Mouse (Mus musculus) midbrain, embryonic 13.5 days (tissue): ENCODE results near the gene Pdgfb. TPM values are rescaled to one million over a fixed set of nuclear protein-coding genes. Genes with fewer than 3 reads are reported as not detected.

Experiments used
- ATAC-seq: fragments of 200-750 bp; cut with Nextera tagmentation; 2 replicates; pipeline ENCODE4 v1.8.0; 2017; ENCODE audit warnings: mild to moderate bottlenecking, moderate TSS enrichment, moderate library complexity
- H3K27ac ChIP-seq: fragments of 300-500 bp; sonication (generic); 2 replicates; pipeline ENCODE4 v1.5.1; 2015; ENCODE audit warnings: inconsistent platforms, mild to moderate bottlenecking, moderate library complexity
- H3K27me3 ChIP-seq: fragments of 300-500 bp; sonication (generic); 2 replicates; pipeline ENCODE4 v1.6.1; 2015; ENCODE audit warnings: mild to moderate bottlenecking, inconsistent platforms
- H3K36me3 ChIP-seq: fragments of 300-500 bp; sonication (generic); 2 replicates; pipeline ENCODE4 v1.6.1; 2015; ENCODE audit warnings: mild to moderate bottlenecking, inconsistent platforms
- H3K4me1 ChIP-seq: fragments of 300-500 bp; sonication (generic); replicated peaks from 2 replicates; pipeline ENCODE4 v1.6.1; 2015; ENCODE audit warnings: inconsistent platforms
- H3K4me2 ChIP-seq: fragments of 300-500 bp; sonication (generic); replicated peaks from 2 replicates; pipeline ENCODE4 v1.6.1; 2015; ENCODE audit warnings: moderate library complexity, mild to moderate bottlenecking, inconsistent platforms
- H3K4me3 ChIP-seq: fragments of 300-500 bp; sonication (generic); replicated peaks from 2 replicates; pipeline ENCODE4 v1.5.1; 2015; ENCODE audit warnings: mild to moderate bottlenecking, inconsistent platforms
- H3K9ac ChIP-seq: fragments of 300-500 bp; sonication (generic); replicated peaks from 2 replicates; pipeline ENCODE4 v1.6.1; 2015; ENCODE audit warnings: mild to moderate bottlenecking, inconsistent platforms
- H3K9me3 ChIP-seq: fragments of 300-500 bp; sonication (generic); 2 replicates; pipeline ENCODE4 v1.6.1; 2016; ENCODE audit warnings: mild to moderate bottlenecking, inconsistent platforms
- WGBS: fragments of 180-500 bp; shearing (Covaris S2); methylation state at CpG from one replicate; pipeline ENCODE4 v1.1.7; 2015; 5-methylcytosine and 5-hydroxymethylcytosine counted together
- polyA plus RNA-seq: library from polyadenylated mRNA; unstranded; fragments of >200 nt; fragmentation: Nextera tagmentation; extraction: Ambion mirVana; gene quantifications from 2 replicates; pipeline ENCODE4 v1.2.1, GENCODE M21; 2015

The Pdgfb gene
- polyA plus RNA-seq, 1 experiment from 2014 or later = 2.3 TPM

DNA sequence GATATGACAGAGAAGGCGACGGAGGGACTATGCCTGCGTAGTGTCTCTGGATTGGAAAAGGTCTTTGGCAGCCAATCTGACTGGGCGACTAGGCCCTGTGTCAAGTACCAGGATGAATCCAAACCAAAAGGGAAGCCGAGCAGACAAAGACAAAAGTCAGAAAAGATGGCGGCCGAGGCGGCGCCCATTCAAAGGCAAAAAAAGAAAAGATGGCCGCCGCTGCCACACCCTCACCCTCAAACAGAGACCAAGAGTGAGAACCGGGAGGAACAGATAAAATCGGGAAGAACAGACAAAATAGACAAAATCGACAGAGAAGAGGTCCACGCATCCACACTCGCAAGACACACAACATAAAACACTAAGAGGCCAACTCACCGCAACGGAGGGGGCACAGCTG, 44.3 kb downstream of the Pdgfb start:
- H3K9me3 ChIP-seq = no peaks in the 10 kb centered on the region
- no peaks in the 10 kb centered on the region for H3K36me3 ChIP-seq
- H3K27ac ChIP-seq = no peak overlapping the region
- no peak overlapping the region for H3K4me3 ChIP-seq
- H3K27me3 ChIP-seq = no peaks in the 10 kb centered on the region
- no peak overlapping the region for H3K9ac ChIP-seq
- no peak for ATAC-seq
- no peaks in the 10 kb centered on the region for H3K4me1 ChIP-seq
- 95% methylated on average over 18 of the region's 18 CpGs for WGBS
- no peak overlapping the region for H3K4me2 ChIP-seq

DNA sequence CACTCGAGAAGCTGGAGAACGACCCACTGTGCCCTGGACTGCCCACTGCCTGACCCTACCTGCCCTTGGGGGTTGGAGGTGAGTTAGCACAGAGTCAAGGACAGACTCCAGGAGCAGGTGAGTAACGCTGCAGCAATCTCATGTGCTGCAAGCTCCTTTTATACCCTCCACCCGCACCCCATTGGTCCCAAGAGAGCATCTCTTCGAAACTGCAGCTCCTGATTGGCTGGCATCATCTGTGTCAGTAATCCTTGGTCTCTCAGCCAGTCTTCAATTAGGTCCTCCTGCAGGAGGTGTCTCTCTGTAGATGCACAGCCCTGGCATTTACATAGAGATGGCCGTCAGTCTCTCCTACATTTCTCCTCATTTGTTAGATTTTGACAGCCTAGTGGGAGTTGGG, 47.4 kb downstream of the Pdgfb start:
- Histone ChIP-seq H3K9ac (no peak overlapping the region), H3K4me1 (no peaks in the 10 kb centered on the region), H3K27me3 (no peaks in the 10 kb centered on the region), H3K36me3 (no peaks in the 10 kb centered on the region), H3K4me3 (no peak overlapping the region), H3K27ac (no peak overlapping the region), H3K9me3 (no peaks in the 10 kb centered on the region), H3K4me2 (no peak overlapping the region)
- ATAC-seq = no peak
- 89% methylated on average over 6 of the region's 6 CpGs for WGBS

DNA sequence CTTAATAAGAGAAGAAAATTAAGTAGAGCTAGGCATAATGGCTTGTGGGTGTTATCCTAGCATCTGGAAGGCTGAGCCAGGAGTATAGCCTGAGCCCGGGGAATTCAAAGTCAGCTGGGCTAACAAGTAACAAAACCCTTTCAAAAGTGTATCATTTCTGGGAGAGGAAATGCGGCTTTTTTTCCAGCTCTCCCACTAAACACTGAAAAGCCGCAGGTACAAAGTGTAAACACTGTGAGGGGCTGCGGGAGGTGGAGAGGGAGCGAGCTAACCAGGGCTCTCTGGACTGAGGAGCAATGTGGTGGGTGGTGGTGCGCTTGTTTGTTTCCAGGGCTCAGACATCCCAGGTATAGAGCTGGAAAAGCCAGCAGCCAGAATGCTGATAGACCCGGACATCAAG, 50.4 kb downstream of the Pdgfb start:
- 95% methylated on average over 7 of the region's 7 CpGs for WGBS
- Histone ChIP-seq H3K9ac (no peak overlapping the region), H3K27ac (no peak overlapping the region), H3K4me2 (no peak overlapping the region), H3K36me3 (no peaks in the 10 kb centered on the region), H3K4me1 (0 out of 2 replicates have a peak, but pooled peaks cover 3% of the 10 kb centered on the region), H3K27me3 (no peaks in the 10 kb centered on the region), H3K9me3 (no peaks in the 10 kb centered on the region), H3K4me3 (no peak overlapping the region)
- ATAC-seq = no peak

DNA sequence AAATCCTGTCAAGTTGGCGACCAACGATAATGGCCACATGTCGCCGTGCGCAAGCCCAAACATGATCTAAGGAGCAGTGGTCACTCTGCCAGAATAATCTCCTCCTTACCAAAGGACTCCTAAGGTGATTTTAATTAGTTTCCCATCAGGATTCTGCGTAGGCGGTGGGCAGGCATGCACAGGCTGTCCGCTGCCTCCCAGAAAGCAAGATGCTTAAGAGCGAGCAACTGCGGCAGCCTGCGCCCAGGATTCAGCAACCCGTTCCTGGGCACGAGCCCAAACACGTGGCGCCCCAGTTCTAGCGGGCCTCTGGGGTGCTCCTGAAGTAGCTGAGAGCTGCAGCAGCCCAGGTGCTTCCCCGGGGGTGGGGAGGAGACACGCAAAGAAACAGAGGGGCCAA, 52.1 kb downstream of the Pdgfb start:
- Histone ChIP-seq H3K27me3 (no peaks in the 10 kb centered on the region), H3K4me1 (0 out of 2 replicates have a peak, but pooled peaks cover 3% of the 10 kb centered on the region), H3K9ac (no peak overlapping the region), H3K36me3 (no peaks in the 10 kb centered on the region), H3K4me3 (no peak overlapping the region), H3K9me3 (no peaks in the 10 kb centered on the region), H3K27ac (no peak overlapping the region), H3K4me2 (no peak overlapping the region)
- ATAC-seq = no peak
- WGBS = 59% methylated on average over 18 of the region's 18 CpGs

DNA sequence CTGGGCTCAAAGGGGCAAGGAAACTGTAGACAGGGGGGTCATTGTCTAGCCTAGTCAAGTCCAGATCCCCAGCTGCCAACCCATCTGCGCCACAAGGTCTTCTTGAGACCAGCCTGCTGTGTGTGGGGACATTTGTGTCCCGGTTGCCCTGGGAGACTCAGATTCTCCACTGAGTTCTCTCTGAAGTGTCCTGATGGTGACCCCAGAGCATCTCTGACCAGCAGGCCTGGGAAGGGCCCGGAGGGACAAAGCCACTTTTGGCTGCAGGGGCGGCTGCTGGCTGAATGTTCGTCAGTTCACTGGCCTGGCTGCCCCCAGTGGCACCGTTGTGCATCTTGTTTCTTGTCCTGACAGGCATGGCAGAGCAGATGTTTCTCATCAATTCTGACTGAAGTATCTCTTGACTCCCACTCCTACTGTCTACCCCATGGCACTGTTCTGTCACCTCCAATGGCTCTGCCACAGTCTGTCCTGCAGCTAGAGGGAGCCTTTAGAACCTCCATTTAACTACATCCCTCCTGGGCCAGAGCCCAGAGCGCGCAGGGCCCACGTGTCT, 53.3 kb downstream of the Pdgfb start:
- Histone ChIP-seq H3K9ac (no peak overlapping the region), H3K4me3 (no peak overlapping the region), H3K4me1 (0 out of 2 replicates have a peak, but pooled peaks cover 3% of the 10 kb centered on the region), H3K27ac (no peak overlapping the region), H3K36me3 (no peaks in the 10 kb centered on the region), H3K4me2 (no peak overlapping the region), H3K9me3 (no peaks in the 10 kb centered on the region), H3K27me3 (no peaks in the 10 kb centered on the region)
- WGBS = 63% methylated on average over 9 of the region's 9 CpGs
- no peak for ATAC-seq

DNA sequence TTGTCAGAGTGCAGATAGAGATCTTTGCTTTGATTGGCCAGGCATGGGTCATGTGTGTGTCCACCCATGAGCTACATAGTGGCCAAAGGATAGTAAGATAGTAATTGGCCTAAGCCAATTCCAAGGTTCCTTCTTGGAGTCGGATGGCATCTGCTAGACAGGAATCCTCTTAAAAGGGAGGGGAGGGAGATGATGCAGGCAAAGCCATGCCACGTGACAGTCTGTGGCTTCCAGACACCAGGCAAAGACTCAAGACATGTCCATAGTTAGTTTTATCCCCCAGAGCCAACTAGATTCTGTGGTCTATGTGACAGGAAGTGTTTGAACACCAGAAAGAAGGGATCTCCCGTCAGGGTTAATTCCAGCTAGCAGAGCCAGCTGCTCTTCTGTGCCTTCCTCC, 56.4 kb downstream of the Pdgfb start:
- ATAC-seq = no peak
- Histone ChIP-seq H3K36me3 (no peaks in the 10 kb centered on the region), H3K9ac (no peak overlapping the region), H3K4me1 (peaks cover 4% of the 10 kb centered on the region; the same call in 1 of the 2 replicates), H3K4me3 (no peak overlapping the region), H3K4me2 (no peak overlapping the region), H3K27ac (no peak overlapping the region), H3K27me3 (no peaks in the 10 kb centered on the region), H3K9me3 (no peaks in the 10 kb centered on the region)
- 41% methylated on average over 3 of the region's 3 CpGs for WGBS

DNA sequence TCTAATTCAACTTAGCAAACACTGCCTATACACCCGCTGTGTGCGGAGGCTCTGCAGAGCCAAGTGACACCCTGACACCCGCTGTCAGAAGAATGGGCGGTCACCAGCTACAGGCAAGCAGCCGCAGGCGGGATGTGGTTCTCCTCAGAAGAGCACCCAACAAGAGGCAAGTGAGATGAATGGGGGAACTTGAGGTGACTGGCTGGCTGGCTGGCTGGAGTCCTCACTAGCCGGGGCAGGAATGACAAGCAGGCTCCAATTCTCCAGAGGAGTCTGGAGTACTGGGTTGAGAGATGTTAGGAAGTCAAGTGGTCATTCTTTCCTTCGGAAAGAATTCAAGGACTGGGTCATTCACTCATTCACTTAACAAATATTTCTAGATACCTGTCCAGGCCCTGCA, 58.2 kb downstream of the Pdgfb start:
- Histone ChIP-seq H3K27ac (no peak overlapping the region), H3K4me2 (no peak overlapping the region), H3K9ac (no peak overlapping the region), H3K9me3 (no peaks in the 10 kb centered on the region), H3K4me1 (peaks cover 12% of the 10 kb centered on the region; the same call in 1 of the 2 replicates), H3K27me3 (no peaks in the 10 kb centered on the region), H3K36me3 (no peaks in the 10 kb centered on the region), H3K4me3 (no peak overlapping the region)
- no peak for ATAC-seq
- WGBS = 90% methylated on average over 8 of the region's 8 CpGs

DNA sequence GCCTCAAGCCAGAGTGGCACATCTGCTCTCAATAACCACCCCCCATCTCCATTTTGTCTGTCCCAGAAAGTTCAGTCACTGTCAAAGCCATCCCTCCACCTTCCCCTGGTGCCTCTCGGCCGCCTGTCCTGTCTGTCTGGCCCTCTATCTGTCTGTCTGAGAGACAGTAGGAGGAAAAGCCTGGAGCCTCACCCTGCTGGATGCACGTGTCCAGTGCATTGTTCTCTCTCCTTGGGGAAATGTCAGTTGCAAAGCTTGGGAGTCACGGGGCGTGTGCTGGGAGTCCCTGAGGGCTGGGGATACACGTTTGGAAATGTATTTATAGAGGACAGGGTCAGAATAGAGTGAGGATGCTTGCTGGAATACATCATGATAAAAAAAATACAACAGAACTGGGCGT, 61.3 kb downstream of the Pdgfb start:
- H3K4me1 ChIP-seq = peaks cover 33% of the 10 kb centered on the region
- H3K36me3 ChIP-seq = no peaks in the 10 kb centered on the region
- H3K9ac ChIP-seq = no peak overlapping the region
- WGBS = 62% methylated on average over 7 of the region's 7 CpGs
- no peaks in the 10 kb centered on the region for H3K9me3 ChIP-seq
- H3K4me2 ChIP-seq = no peak overlapping the region
- H3K4me3 ChIP-seq = no peak overlapping the region
- ATAC-seq = no peak
- no peak overlapping the region for H3K27ac ChIP-seq
- H3K27me3 ChIP-seq = no peaks in the 10 kb centered on the region

DNA sequence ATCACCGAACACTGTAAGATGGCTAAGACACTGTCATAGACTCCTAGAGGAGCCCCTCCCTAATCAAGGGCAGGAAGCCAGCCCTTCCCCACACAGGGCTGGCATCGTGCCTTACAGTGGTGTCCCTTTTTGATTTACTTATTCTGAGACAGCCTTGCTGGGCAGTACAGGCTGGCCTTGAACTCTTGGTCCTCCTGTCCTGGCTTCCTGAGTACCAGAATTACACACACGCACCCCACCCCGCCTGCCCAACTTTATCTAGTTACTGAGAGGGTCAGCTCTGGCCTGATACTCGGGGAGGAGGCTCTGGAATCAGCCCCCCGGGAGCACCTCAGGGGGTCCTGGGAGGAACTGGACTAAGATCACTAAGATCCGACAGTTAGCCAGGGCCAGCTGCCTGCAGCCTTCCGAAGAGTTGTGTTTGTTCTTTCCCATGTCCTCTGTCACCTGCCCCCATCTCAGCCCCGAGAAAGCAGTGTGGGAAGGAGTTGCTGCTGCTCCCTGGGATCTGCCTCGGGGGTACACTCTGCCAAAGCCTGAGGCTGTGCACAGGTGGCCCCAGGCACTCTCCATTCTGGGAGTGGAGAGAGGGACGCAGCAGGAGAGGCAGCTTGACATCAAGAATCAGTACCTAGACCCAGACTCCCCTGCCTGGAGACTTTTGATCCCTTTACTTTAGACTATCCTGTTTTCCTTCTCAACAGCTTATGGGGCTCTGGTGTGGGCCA, 62.1 kb downstream of the Pdgfb start:
- no peaks in the 10 kb centered on the region for H3K9me3 ChIP-seq
- WGBS = 50% methylated on average over 11 of the region's 11 CpGs
- no peak overlapping the region for H3K27ac ChIP-seq
- H3K27me3 ChIP-seq = no peaks in the 10 kb centered on the region
- no peak overlapping the region for H3K9ac ChIP-seq
- H3K4me1 ChIP-seq = peaks cover 33% of the 10 kb centered on the region
- no peak overlapping the region for H3K4me3 ChIP-seq
- H3K36me3 ChIP-seq = no peaks in the 10 kb centered on the region
- no peak overlapping the region for H3K4me2 ChIP-seq
- ATAC-seq = no peak

DNA sequence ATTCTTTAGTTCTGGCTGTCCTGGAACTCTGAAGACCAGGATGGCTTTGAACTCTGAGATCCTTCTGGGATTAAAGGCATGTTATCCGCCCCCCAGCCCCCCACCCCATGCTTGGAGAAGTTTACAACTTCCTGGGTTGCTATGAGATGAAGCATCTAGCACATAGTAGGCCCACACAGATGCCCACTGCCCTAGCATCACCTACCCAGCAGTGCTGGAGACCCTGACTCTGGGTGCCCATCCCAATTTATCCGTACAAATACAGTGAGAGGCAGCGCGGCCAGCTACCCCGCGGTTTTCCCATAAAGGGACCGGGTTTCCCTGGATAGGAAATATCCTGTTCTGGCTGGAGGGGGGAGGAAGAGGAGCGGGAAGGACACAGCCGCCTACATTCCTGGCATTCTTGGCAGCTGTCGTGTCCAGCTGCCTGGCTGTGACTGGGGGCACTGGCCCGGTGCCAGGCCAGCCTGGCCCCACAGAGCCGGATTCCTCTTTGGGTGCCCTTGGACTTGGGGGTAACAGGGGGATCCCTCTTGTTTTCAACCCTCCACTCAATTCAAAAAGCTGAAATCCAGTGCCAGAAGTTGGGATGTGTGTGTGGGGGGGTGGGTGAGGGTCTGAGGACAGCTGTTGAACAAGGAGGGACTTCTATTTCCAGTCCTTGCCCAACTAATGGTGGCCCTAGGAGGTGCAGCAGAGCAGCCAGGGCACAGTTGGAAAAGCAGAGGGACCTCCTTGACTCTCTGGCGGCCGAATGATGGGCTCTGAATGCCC, 62.9 kb downstream of the Pdgfb start:
- WGBS = 57% methylated on average over 14 of the region's 14 CpGs
- H3K9ac ChIP-seq = no peak overlapping the region
- no peak for ATAC-seq
- no peaks in the 10 kb centered on the region for H3K9me3 ChIP-seq
- H3K27me3 ChIP-seq = no peaks in the 10 kb centered on the region
- no peaks in the 10 kb centered on the region for H3K36me3 ChIP-seq
- H3K27ac ChIP-seq = no peak overlapping the region
- peaks cover 33% of the 10 kb centered on the region for H3K4me1 ChIP-seq
- no peak overlapping the region for H3K4me2 ChIP-seq
- H3K4me3 ChIP-seq = no peak overlapping the region

DNA sequence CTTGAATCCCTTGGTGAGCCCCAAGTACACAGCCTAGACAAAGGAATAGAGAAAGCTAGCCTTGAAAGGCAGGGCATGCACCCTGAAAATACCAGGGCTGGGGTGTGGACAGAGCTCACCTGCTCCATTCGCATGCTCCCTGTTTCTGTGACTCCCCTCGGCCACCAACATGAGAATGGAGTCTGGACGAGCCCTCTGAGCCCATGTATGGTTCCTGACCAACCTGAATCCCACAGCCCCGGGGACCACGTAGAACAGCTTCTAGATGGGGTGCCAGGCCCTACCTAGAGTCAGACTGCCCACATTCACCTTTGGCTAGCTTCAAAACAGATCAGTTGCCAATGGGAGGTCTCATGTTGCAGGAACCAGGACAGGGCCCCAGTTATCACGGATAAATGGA, 63.6 kb downstream of the Pdgfb start:
- H3K27ac ChIP-seq = 0 out of 2 replicates have a peak overlapping the region, but pooled peaks have one; percentile 62
- no peaks in the 10 kb centered on the region for H3K27me3 ChIP-seq
- H3K4me2 ChIP-seq = peak overlapping the region; percentile 60; the same call in 1 of the 2 replicates
- 0 out of 2 replicates have a peak, but pooled peaks have one; percentile 2 for ATAC-seq
- no peaks in the 10 kb centered on the region for H3K36me3 ChIP-seq
- WGBS = 75% methylated on average over 6 of the region's 6 CpGs
- peak overlapping the region; percentile 57; the same call in 1 of the 2 replicates for H3K9ac ChIP-seq
- H3K4me1 ChIP-seq = peaks cover 33% of the 10 kb centered on the region
- no peaks in the 10 kb centered on the region for H3K9me3 ChIP-seq
- no peak overlapping the region for H3K4me3 ChIP-seq
